Comparison of ENCODE assay signal across 13 mouse cellular contexts in genomic region chr16:46406844-46407639, GRCm38 (mm10).
"Had no signal": no experiment of that assay in that cellular context is flagged by ENCODE, and none has a peak within 500 bp of the region (broad histone marks: within the 10 kb centered on the region; RNA-seq: fewer than 3 reads in every experiment).

No protein-coding gene starts in this region.

- H3K36me3 ChIP-seq: limb, embryonic 15.5 days; liver, embryonic 12.5 days had no signal

- ATAC-seq: hindbrain, postnatal 0 days; liver, embryonic 12.5 days had no signal

- H3K4me3 ChIP-seq: limb, embryonic 15.5 days; liver, embryonic 12.5 days; midbrain, embryonic 10.5 days; myocyte had no signal

- H3K4me2 ChIP-seq: limb, embryonic 15.5 days; liver, embryonic 12.5 days; lung, embryonic 14.5 days had no signal

- H3K9me3 ChIP-seq: limb, embryonic 15.5 days; liver, embryonic 12.5 days; midbrain, embryonic 10.5 days had no signal

- H3K27ac ChIP-seq: hindbrain, postnatal 0 days; limb, embryonic 15.5 days; liver, embryonic 12.5 days; midbrain, embryonic 10.5 days had no signal

- H3K4me1 ChIP-seq: limb, embryonic 15.5 days; liver, embryonic 12.5 days had no signal

- DNase-seq: left cerebral cortex, postnatal 4 days; lung, embryonic 14.5 days; lung, postnatal 10 days; lung, postnatal 4 days; midbrain, embryonic 14.5 days; spleen, adult 18-20 months; thymus, adult 18-20 months; thymus, postnatal 14 days had no signal

- H3K9ac ChIP-seq: limb, embryonic 15.5 days; liver, embryonic 12.5 days; lung, embryonic 14.5 days had no signal

- H3K27me3 ChIP-seq: limb, embryonic 15.5 days; liver, embryonic 12.5 days had no signal
